Mouse (Mus musculus): ENCODE data around the gene Rnpepl1.

- TF ChIP-seq CTCF (IDR thresholded peaks at IDR 0.05) (no peak), EP300 (IDR thresholded peaks at IDR 0.05) (no peak)
Observed at GRCm38 (mm10) chr1:92920474-92921200, 10.1 kb downstream of the Rnpepl1 start.
